Mouse (Mus musculus) kidney, postnatal 4 days (tissue): ENCODE results near the gene Plxna2.
A peak's percentile ranks its signal among the peaks of the same experiment; 100 is the strongest.

ENCODE experiments used
- DNase-seq, 2 experiments: peaks; one replicate each; pipeline ENCODE4 v3.0.0; 2021; ENCODE audit warnings: mixed read lengths in 2 of 2

The Plxna2 gene

DNA sequence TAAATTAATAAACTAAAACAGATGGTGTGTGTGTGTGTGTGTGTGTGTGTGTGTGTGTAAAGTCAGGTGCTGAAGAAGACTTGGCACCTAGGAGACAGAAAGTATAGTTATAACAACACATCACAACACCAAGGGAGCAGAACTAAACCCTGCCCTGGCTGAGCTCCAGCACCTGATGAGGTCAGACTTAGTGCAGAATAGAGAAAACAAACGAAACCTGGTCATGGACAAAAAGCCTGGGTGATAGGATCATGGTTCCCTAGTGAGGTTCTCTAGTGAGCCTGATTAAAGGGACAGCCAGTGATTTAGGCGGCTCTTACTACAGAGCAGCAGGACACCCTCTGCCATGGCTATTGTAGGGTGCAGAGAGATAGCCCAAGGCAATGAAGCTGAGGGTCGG is 218.2 kb downstream of the Plxna2 start:
- no peak for DNase-seq

DNA sequence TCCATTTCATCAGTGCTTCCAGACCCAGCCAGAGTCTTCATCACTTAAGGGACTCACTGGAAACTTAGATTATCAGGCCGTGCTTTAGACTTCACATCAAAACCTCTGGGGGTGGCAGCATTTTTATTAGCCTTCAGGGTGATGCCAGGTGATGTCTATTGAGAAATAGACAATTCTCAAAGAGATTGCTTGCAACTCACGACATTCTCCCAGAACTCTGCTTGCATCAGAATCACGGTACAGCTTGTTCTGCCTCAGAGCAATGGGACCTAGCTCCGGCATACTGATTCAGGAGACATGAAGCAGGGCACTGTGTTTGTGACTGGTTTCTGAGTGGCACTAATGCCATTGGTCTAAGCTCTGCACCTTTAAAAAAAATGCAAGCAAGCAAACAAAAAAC is 218.7 kb downstream of the Plxna2 start:
- no peak for DNase-seq

DNA sequence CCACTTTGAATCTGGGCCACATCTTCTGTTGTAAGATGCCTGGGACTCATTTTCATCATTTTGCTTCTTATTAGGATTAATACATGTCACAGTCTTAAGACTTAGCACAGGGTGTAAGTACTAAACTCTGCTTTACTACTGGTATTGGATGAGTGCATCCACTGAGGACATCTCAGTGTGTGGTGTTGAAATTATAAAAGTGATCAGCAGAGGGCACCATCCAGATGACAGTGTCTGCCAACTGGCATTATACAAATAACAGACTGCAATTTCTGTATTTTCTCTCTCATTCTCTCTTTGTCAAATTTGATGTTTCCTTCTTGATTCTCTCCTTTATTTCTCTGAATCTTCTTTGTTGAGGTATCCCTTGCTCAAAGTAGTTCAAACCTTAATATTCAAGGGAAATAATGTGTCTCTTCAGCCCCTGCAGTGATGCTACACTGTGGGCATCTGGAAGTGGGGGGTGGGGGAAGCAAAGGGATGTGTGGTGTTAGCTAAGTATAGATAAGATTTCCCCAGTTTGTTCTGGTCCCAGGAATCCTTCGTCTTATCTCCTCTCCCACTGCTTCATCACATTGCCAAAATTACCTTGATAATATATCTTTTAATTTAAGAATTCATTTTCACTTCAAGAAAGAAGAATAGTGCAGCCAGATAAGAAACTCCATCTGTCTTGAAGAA is 221.4 kb downstream of the Plxna2 start:
- DNase-seq: peak; percentile 16 to 19

DNA sequence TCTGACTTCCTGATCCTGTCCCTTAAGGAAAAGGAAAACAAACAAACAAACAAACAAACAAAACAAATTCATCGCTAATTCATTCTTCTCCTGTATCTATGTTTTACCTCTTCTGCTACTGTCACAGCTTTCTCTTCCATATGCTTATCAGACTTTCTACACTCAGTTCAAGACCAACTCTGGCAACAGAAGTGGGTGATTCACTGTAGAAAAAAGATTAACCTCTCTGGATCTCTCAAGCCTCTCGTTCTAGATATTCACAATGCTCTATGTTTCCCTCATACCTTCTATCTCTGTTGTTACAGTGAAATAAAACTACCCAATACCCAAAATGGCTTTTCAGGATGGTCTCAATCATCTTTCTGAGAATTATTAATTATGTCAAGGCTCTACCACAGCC is 225.0 kb downstream of the Plxna2 start:
- no peak for DNase-seq

DNA sequence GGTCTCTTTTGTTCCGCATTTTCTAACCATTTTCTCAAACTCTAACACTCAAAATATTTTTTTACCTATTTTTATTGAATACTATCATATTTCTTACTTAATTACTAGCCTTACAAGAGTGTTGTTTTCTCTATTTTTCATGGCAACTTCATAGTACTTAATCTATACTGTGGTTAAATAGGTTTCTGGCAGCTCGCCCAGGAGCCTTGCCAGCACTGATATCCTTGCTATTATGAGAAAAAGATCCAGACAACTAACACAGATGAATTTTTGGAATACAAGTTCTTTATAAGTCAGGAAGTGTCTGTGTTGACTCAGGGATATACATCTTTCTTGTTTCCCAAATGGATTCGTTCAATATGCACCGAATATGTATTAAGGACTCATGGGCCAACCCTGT is 229.0 kb downstream of the Plxna2 start:
- DNase-seq: no peak

DNA sequence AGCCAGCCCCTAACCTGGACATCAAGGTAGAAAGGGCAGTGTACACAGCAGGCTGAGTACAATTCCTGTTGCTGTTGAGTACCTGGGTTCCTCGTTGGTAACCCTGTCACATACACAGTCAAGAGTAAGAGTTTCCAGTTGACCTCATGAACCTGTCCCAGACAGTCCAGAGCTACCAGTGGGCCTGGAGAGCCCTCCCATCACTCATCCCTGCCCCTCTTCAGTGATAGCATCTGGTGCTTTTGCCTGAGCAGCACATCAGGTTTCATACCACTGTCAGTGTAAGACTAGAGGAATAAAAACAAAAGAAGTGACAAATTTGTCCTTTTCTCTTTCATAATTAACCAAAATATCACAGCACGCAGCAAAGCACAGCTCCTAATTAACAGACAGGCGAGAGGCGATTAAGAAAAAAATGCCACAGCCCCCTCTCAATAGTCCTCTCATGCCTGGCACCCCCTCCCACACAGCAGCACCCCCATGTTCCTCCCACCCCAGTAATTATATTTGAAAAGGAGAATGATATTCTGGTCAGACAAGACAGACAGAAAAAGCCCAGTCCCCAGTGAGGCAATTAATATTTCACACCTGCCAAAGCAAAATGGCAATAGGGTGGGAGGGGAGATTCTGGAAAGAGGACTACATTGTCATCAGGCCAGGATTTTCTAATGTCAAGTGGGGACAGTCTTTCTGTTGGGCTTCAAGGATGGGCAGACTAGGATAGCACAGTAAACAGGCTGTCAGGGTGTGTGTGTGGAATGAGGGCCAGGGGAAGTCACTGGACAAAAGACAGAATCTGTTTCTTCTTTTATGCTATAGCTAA is 233.4 kb downstream of the Plxna2 start:
- no peak for DNase-seq

DNA sequence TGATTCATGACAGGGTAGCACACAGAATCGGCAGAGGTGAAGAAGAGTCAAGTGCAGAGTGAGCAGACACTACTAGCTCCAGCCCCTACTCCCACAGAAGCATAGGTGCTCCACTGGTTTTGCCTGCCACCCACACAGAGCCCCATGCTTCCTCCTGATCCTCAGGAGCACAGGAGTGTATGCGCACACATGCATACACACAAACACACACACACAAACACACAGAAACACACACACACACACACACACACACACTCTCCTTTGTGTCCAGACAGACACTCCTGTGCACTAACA is 234.0 kb downstream of the Plxna2 start:
- peak in 1 of 2 experiments; percentile 9 for DNase-seq
